Mouse (Mus musculus) layer of hippocampus, postnatal 14 days (tissue): Measurements from ENCODE around the gene Smarcad1. TPM values are rescaled to one million over a fixed set of nuclear protein-coding genes. Genes with fewer than 3 reads are reported as not detected.

Source experiments
- DNase-seq, 2 experiments: peaks; one replicate each; pipeline ENCODE4 v3.0.0; 2021 to 2022; ENCODE audit warnings: low spot score in 2 of 2, mixed read lengths in 1 of 2
- total RNA-seq, 2 experiments: library from RNA; stranded (reverse); gene quantifications; 2 replicates each; pipeline ENCODE4 v1.2.3; 2021

The Smarcad1 gene
- total RNA-seq, 2 experiments from 2014 or later = 47.1 to 48.3 TPM

- DNase-seq = peak; percentile 13 to 37
Measured at GRCm38 (mm10) chr6:65075201-65075600, 32.8 kb downstream of the Smarcad1 start.

GRCm38 (mm10) chr6:65079139-65079538, 36.8 kb downstream of the Smarcad1 start:
- no peak for DNase-seq

DNA sequence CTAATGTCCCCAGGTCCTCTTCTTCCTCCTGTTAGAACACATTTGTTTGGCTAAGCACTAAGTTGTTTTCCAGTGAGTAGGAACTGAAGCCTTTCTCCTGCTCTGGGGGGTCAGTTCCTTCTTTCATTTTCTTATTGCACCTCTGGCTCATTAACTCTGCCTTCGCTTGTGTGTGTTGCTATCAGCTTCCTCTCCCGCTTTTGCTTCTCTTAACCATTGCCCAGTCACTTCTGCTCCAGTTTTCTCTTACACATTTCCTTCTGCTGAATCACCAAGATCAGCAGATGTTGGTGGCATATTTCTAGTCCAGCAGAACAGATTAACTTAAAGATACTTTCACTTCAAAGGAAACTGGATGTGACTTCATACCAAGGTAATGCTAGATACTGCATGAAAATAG, 72.5 kb downstream of the Smarcad1 start:
- DNase-seq = no peak

GRCm38 (mm10) chr6:65117540-65117939, 75.2 kb downstream of the Smarcad1 start:
- no peak for DNase-seq

GRCm38 (mm10) chr6:65126074-65126726, 83.8 kb downstream of the Smarcad1 start:
- DNase-seq = peak; percentile 48 to 50

DNA sequence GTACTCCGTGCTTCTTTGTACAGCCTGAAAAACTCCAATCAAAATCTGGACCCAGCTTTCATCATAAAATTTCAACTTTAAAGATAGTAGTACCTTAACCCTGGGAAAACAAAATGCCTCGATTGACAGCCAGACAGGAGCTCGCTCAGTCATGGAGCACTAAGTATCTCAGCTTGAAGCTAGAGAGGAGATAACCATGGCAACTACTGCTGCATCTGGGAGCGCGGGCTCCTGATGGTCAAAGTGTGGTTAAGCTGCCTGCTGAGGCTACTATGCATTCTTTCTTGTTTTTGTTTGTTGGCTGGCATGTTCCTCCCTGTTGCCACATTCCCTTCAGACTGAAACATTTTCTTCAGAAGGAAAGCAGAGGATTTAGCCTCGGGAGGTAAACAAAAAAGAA, 90.0 kb downstream of the Smarcad1 start:
- no peak for DNase-seq

DNA sequence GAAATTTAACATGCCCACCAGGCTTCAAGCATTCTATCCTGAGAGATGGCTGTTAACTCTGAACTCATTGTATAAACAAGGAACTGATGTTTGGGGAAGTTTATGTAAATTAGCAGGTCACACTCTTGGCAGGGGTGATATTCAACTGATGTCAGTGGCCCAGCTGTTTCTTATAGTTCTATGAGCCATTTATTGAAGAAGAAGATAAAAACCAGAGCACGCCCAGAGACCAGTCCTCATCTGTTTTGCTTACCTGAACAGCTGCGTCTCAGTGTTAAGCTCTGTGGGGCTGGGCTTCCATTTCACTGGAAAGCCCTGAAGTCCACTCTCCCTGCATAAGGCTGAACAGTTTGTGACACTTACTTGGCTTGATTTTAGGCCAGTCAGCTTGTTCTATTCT, 95.4 kb downstream of the Smarcad1 start:
- DNase-seq = no peak

DNA sequence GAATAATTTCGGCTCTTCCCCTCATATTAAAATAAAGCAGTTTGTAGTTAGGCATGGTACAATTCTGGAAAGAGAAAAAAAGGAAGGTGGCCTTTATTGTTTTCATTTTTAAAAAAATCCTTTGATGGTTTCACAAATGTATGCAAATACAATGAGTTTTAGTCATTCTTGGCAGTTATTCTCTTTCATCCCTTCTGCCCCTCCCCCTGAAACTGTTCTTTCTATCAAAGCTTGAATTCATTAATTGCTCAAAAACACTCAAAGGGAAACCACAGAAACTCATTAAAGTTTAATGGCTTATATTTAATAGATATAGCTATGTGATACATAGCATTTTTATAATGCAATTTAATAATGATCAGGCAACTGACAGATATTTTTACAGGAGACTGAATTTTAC, 95.9 kb downstream of the Smarcad1 start:
- DNase-seq = no peak

DNA sequence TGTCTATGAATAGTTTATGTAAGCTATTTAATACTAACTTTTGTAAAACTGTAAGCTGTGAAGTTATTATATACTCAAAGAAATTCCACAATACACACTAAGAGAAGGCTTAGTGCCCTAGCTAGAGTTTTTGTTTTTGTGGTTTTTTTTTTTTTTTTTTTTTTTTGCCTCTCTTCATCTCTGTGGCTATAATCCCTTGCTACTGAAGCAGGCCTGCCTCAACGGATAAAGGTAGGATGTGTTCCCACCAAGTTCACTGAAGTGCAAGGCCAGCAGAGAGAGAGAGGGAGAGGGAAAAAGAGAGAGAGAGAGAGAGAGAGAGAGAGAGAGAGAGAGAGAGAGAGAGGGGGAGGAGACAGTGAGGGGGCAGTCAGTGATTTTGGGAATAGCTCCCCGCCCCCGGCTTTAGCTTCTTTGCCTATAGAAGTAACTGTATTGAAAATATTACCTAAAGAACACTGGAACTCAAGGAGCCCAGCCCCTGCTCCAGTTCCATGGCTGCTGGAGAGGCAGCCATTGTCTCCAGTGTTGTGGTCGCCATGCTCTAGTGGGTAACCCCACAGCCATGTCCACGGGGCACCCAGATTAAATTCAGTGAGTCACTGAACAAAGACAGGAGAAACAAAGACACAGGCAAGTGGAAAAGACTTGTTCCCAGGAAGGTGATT, 97.8 kb downstream of the Smarcad1 start:
- no peak for DNase-seq

- no peak for DNase-seq
Measured at GRCm38 (mm10) chr6:65140750-65141243, 98.4 kb downstream of the Smarcad1 start.

DNA sequence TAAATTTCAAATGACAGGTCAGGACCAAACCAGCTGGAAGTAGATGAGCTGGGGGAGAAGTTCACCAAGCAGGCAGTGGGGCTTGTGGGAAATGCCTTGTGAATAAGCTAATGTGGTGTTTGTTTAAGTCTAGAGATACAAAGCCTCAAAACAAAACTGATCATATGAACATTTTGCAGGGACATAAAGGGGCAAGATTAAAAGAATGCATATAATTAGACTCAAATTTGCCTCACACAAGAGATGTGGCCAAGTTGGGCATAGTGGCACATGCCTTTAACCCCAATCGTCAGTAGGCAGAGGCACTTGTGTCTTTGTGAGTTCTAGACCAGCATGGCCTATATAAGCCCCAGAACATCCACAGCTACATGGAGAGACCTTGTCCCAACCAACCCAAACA, 99.9 kb downstream of the Smarcad1 start:
- DNase-seq = no peak

DNA sequence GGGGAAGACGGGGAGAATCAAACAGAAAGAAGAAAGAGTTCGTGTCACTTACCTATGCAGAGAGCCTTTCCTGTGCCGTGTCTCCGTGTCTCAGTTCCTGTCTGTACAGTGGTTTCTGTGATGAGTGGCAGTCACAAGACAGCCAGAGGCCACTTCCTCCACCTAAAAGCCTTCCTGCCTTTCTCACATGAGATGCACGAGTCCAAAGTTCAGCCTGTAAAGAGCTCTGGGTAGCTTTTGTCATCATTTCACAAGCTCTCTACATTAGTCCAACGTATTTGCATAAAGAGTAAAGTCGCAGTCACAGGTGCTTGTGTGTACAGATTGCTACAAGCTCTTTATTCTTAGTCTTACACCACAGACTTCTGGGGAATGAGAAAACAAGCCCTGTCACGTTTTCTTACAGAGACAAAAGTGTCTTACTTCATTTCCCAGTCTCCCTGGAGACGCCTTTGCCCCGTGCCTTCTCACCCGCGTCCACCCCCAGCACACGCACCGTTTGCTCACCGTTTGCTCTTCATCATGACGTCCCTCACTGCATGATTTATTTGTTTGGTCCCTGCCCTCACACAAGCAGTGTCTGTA, 102.3 kb downstream of the Smarcad1 start, which contains the start of gene Hpgds:
Gene Hpgds (minus strand): TSS at position 288 of the 585 bp plus-strand sequence.
- DNase-seq = no peak

DNA sequence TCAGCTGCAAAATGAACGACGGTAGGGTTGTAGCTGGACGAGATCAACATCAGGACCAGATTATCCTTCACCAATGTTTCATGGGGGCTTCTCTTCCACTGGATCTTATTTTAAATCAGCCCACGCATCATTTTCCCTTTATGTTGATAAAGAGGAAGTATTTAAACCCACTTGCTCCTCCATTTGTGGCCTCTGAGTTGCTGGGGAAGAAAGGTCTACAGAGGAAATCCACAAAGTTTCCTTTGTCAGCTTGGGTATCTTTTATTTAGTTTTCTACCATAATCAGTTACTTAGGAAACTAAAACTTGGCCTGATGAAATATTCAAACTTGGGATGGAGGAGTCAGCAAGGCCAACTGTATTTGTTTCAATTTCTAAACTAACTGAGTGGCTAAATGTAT, 104.0 kb downstream of the Smarcad1 start:
- DNase-seq = no peak

DNA sequence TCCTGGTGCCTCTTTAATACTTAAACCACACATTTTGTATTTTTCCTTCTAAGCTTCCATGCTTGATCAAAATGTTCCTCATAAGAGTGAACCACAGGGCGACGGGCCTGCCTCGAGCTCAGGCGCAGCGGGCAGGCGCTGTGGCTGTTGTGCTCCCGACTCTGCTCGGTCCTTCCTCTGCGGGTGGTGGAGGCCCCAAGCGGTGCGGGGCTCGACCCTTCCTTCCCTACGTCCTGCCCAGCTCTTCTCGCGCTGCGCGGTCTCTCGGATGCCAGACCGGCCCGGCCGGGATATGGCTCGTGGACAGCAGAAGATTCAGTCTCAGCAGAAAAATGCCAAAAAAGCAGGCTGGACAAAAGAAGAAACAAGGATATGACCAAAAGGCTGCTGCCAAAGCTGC, 108.3 kb downstream of the Smarcad1 start:
- no peak for DNase-seq

DNA sequence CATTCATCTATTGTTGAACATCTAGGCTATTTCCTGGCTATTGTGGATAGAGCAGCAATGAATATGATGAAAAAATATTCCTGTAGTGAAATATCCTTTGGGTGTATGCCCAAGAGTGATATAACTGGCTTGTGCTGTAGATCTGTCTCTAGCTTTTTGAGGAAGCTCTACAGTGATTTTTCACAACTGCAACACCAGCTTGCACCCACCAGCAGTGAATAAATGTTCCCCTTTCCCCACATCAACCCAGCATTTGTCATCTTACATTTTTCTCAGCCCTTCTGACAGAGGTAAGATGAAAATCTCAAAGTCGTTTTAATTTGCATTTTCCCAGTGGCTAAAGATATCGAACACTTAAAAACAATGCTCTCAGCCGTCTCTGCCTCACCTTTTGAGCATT, 111.2 kb downstream of the Smarcad1 start:
- no peak for DNase-seq

DNA sequence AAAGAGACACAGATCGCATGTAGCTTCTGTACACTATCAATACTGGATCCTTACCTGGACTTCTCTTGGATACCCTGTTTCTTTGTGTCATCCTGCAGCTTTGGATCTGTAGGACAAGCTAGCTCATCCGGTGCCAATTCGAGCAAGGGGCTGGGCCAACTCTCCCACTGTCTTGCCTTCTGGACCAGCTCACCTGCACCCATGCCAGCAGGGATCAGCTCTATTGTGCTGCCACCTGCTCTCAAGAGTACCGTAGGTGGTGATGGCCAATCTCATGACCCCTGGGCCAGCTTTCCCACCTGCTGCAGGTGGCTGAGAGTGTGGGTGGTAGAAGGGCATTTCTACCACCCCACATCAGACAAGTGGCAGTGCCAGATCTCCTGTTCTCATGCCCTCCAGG, 114.7 kb downstream of the Smarcad1 start:
- no peak for DNase-seq

DNA sequence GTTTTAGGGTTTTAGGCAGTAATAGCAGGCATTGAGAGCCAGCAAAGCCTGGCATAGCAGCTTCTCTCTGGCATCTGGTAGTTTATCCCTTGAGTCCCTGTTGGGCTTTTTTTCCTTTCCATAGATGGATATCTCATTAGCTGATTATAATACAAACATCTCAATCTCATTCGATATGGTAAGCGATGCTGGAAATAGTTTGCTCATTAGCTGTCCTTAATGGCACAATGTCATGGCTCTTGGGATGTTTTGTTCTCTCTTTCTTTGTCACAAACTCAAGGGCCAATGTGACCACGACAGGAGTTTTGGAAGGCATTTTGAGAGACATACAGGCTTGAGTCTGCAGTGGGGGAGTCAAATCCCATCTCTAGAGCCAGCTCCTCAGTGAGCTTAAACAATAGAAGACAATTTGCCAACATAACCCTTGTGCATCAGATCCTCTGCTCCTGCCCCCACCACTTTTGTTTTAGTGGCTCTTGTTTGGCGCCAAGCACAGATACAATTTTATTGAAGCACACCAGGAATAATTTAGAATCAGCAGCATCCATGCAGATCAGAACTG, 117.1 kb downstream of the Smarcad1 start:
- DNase-seq = no peak

GRCm38 (mm10) chr6:65164137-65164536, 121.8 kb downstream of the Smarcad1 start:
- DNase-seq = no peak

DNA sequence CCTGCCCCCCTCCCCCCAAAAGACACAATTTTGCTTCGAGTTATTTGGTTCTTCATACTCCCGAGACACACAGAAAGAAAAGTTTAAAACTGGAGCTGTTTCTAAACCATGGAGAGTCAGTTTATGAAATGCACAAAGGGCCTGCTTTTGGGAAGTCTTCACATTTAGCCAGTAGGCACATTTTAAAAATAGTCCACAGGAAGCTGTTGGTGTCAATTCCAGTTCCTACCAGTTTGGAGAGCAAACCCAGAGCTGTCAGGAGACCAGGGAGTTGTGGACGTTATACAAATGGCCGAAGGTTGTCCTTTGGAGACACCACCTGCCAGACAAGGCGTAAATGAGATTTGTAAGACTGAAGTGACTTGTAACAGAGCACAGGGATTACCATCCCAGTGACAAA, 122.6 kb downstream of the Smarcad1 start:
- DNase-seq = no peak
